Mouse (Mus musculus) forelimb bud, embryonic 11.5 days (tissue): ENCODE results near the gene Ahcyl2.
"Not testable (repeated sequence)": the region's sequence is repeated elsewhere in the genome, so short reads cannot be mapped to it uniquely, and the experiment has no call there.

Source experiments
- DNase-seq: peaks from one replicate; pipeline ENCODE4 v3.0.0-alpha.2; 2012; ENCODE audit warnings: low read depth, low spot score

The Ahcyl2 gene

DNA sequence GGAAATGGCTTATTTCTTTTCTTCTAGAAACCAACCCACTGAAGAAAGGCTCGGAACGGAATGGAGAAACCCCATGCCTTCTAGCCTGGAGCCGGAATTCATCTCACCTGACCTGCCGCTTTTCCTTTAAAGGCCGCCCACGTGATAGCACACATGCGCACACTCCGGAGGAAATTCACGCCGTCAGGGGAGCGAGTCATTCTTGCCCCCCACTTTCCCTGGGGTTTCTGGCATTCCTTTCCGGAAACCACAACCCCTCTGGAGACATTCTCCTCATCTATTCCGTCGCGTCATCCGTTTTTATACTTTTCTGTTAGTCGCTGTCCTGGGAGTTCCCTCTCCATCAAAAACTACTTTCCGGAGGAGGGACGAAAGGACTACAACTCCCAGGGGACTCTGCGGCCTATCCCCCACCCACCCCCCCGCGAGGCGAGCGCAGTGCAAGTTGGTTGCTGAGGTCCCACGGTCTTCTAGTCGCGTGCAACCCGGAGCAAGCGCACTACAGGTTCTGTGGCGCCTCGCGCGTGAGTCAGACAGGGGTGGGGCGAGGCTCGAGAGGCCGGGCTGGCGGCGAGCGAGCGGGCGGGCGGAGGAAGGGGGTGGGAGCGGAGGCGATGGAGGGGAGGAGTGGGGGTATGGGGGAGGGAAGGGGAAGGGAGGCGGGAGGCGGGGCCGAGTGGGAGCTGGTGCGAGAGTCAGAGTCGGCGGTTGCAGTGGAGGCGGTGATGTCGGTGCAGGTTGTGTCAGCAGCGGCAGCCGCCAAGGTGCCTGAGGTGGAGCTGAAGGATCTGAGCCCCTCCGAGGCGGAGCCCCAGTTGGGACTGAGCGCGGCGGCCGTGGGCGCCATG, at the start of gene Ahcyl2:
Gene Ahcyl2, plus strand, starts transcription at position 199 of the 848 bp plus-strand sequence.
- DNase-seq: peak; percentile 95

DNA sequence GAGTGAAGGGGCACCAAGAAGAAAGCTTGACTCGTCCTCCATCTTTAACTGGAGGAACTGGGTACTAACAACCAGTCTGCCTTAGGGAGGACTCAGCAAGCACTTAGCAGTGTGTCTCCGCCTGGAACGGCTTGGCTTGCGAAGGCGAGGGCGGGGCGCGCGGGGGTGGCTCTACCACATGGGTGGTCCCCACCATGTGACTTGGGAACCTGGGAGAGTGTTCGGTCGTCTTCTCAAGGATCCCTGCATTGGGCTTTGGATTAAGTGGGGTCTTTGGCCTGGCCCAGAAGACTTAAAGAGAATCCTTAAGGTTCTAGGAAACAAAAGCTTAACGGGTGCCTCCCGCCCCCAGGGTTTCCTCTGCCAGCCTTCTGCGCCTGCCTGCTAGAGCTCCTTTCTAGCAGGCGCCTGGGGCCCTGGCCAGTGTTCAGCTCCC, 48.9 kb upstream of the Ahcyl2 start:
- DNase-seq: peak; percentile 56

DNA sequence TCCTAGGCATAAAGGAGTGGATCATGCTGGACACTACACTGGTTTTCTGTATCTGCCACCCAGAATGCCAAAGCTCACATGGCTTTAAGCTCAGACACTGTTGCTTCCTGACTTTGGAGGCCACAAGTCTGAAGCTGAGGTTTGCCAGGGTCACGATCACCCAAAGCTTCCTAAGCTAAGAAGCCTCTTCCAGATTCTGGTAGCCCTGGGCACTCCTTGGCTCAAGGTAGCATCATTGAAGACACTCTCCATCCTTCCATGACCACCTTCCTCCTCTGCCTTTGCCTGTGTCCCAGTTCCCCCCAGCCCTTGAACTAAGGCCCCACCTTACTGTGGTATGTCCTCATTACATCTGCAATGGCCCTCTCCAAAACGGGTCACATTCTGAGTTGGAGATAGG, 45.9 kb upstream of the Ahcyl2 start:
- no peak for DNase-seq

DNA sequence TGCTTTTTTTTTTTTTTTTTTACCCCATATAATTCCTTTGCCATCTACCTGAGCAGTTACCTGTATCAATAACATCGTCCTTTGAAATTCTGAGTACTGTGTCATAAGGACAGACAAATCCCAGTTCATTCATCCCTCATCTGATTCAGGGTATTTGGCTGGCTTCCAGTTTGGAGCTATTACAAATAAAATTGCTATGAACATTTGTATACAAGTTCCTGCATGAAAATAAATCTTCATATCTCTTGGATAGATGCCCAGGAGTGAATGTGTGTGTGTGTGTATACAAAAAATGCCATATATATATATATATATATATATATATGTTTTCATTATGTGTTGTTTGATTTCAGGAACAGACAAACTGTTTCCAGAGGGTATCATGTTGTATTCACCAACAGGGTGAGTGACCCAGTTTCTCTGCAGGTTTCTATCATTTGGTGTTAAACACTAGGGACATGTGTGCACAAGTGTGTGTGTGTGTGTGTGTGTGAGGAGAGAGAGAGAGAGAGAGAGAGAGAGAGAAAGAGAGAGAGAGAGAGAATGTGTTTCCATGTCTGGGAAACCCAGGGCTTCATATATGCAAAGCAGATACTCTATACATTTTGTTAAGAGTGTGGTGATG, 41.1 kb upstream of the Ahcyl2 start:
- DNase-seq: no peak

DNA sequence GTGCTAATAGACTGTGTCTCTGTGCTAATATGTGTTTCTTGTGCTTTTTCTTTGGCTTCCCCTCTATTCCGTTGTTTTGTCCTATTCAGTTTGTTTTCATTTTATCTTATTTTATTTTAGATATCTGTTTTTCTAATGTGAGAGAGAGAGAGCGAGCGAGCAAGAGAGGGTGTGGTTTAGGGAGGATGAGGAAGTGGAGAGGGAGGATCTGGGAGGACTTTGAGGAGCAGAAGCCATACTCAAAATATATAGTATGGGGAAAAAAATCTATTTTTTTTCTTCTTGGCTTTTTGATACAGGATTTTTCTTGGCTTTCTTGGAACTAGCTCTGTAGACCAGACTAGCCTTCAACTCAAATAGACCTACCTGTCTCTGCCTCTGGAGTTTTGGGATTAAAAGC, 39.8 kb upstream of the Ahcyl2 start:
- DNase-seq: no peak

DNA sequence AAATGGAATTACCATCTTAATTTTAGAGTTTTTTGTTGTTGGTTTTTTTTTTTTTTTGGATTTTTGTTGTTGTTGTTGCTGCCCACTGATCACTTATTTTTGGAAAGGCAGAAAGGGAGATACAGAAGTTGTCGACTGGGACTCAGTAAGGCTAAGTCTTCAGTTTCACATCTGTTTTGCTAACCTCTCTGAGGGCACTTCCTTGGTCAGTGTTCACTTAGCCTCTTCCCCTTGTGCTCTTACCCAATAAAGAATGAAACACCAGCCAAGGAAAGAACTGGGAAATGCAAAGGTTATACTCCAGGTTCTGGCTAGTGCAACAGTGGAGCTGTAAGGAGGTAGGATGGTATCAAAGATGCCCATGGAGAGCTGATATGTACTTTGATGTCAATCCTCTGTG, 38.3 kb upstream of the Ahcyl2 start:
- no peak for DNase-seq

DNA sequence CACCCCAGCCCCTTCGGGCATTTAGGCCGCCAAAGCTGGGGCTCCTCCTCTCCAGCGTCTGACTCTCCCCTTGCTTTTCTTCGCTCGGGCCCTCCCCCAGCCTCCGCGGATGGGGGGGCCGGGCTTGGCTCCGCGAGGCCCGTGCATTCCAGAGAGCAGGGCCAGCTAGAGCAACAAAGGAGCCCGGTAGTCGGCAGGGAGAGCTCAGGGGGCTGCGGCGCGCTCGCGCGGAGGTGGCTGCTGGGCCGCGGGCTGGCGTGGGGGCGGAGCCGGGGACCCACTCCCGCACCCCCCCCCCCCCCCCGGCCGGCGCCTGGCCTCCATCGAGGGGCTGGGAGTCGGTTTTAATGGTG, 32.5 kb upstream of the Ahcyl2 start, which contains the start of gene Smo:
Gene Smo, plus strand, starts transcription at position 168 of the 353 bp plus-strand sequence.
- peak; percentile 93 for DNase-seq

DNA sequence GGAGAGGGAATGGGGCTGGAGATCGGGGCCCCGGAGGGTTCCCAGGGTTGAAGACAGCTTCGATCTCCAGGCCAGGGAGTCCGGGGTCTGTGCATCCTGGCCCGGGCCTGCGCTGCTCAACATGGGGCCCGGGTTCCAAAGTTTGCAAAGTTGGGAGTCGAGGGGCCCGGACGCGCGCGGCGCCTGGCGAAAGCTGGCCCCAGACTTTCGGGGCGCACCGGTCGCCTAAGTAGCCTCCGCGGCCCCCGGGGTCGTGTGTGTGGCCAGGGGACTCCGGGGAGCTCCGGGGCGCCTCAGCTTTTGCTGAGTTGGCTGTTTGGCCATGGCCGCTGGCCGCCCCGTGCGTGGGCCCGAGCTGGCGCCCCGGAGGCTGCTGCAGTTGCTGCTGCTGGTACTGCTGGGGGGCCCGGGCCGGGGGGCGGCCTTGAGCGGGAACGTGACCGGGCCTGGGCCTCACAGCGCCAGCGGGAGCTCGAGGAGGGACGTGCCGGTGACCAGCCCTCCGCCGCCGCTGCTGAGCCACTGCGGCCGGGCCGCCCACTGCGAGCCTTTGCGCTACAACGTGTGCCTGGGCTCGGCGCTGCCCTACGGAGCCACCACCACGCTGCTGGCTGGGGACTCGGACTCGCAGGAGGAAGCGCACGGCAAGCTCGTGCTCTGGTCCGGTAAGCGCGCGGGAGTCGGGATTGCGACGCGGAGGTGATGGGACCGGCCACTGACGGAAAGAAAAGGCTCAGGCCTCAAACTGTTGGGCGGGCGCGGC, 31.9 kb upstream of the Ahcyl2 start:
- DNase-seq: peak; percentile 58

DNA sequence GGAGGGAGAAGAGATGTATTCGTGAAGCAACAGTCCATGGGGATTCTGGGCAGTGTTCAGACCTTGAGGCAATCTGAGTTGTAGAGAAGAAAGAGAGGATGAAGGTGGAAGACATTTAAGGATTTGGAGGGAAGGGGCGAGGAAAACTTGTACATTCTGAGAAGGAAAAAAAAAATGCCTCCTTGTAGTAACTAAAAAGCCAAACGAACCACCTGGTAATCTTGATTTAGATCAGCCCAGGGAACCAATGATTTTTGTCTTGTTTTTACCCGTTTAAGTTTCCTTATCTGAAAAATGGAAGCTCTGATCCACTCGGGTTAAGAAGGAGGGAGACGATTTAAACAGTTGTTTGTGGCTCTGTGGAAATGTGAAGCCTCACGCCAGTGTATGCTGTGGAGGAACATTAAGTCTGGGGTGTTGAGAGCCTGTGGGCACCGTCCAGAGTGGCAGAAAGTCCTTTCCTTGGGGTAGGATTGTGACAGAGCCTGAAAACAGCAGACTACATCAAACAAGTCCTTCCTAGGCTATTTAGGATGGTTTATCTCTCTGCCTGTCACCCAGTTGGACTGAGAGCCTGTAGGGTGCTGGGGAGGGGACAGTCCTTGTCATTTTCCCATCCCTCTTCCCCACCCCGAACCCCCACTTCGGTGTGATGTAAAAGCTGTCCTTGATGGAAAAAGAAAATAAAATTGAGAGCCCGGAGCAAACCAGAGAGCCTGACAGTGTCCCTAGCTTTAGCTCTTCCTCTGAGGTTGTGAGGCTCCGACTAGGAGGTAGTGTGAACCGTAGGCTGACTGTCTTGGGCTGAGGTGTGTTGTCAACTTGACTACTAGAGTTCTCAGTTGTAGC, 31.0 kb upstream of the Ahcyl2 start:
- DNase-seq: no peak

DNA sequence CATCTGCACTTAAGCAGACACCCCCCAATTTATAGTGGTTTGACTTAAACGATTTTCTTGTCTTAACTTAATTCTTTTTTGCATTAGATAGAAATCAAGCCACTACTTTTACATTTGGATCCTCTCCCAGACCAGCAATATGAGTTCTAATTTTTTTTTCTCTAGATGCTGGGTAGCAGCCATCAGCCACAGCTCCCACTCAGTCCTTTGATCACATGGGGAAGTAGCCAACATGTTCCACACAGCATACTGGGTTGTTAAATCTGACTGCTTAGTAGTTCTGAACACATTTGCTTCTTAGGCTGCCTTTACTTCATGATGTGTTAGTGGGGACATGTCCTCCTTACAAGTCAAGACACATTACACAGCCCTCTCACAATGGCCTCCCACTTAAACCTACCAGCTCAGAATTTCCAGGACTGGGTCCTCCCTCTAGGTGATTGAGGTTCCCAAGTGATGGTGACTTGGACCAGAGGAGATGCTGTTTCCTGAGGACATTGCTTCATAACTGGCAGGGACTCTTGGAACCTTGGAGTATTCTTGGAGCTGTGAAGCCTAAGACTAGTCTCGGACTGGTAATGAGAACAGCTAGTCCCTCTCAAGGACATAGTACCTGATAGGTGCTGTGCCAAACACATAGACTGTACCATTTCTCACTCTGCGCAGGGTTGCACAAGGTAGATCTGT, 16.2 kb upstream of the Ahcyl2 start:
- no peak for DNase-seq

DNA sequence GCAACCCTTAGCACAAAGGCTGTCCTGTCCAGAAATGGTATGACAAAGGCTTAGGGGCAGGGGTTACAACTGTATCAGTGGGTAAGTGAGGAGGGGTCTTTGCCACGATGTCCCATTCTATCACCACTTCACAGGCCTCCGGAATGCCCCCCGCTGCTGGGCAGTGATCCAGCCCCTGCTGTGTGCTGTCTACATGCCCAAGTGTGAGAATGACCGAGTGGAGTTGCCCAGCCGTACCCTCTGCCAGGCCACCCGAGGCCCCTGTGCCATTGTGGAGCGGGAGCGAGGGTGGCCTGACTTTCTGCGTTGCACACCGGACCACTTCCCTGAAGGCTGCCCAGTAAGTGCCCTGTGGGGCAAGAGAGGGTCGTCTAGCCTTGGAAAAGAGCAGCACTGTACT, 14.5 kb upstream of the Ahcyl2 start:
- DNase-seq: no peak

DNA sequence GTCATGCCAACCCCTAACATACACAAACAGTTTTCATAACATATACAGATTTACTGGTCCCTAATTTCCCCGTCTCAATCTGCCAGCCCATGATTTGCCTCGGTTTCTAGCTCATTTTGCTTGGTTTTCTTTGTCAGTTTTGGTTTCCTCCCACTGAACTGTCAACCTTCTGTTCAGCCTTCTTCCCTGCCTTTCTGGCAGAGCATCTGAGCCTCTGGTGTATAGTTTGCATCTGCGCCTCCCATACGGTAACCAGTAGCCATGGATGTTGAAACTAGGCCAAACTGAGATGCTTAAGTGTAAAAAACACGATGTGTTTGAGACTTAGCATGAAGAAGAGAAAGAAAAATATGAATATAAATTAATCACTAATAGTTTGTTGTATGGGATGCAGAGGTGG, 11.8 kb upstream of the Ahcyl2 start:
- DNase-seq: no peak

DNA sequence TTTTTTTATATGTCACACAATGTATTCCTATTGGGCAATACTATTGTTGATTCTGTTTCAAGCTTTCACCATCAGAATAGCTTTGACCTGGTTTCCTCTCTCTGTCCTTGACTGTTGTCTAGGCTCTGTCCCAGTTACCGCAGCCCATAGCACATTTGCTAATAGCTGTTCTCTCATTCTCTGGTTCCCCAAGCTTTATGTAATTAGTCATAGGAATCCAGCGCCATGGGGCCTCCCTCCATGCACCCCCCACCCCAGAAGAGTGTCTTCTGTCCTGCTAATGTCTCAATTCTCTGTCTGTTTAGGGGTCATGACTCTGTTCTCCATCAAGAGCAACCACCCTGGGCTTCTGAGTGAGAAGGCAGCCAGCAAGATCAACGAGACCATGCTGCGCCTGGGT, 11.3 kb upstream of the Ahcyl2 start:
- DNase-seq: no peak

DNA sequence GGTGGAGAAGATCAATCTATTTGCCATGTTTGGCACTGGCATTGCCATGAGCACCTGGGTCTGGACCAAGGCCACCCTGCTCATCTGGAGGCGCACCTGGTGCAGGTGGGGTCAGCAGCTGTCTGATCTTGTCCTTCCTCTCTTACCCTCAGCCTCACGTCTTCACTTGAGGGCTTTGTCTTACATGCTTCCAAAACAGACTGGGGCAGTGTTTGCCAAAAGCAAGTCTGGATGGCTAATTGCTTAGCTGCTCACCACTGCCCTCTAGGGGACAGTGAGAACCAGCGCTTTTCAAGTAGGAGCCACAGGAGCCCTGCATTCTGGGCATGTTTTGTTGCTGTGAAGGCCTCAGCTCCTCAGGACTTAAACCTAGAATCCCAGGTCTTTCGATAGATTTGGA, 9.4 kb upstream of the Ahcyl2 start:
- DNase-seq: peak; percentile 85

DNA sequence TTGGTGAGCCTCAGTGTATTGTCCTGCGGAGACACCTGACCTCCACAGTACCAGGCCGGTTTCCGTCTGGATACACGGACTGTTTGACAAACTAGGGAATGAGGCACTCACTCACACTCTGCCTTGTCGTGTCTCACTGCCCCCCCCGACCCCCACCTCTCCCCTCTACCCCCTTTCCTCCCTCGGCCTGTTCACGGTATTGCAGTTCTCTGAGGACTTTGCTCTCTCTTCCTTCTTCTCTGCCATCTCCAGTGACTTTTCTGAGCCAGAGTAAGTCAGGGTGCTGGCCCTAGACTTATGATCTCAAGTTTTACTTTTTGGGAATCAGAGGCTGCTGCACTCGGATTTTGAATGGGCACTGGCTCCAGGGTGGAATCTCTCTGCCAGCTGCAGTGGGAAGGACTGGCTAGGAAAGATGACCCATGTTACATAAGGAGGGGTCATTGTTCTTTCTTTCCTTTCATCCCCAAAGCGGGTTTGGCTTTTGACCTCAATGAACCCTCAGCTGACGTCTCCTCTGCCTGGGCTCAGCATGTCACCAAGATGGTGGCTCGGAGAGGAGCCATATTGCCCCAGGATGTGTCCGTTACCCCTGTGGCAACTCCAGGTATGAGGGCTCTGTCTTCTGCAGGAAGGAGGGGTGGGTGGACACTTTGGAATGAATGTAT, 8.7 kb upstream of the Ahcyl2 start:
- no peak for DNase-seq

DNA sequence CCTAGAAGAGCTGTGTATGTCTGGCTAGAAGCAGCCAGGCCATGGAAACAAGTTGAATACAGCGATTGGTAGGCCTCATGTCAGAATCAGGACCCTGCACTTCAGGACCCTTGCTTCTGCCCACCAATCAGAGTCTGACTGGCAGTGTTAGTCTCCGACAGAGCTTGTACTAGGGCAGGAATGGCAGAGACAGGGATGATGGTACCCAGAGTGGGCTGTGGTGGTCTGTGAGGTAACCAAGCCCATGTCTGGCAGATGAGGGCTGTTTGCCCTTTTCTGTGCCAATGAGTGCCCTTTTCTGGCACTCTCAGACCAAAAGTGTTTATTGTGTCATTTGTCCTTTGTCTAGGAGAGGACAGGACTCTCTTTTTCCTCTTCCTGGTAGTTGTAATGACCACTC, 7.4 kb upstream of the Ahcyl2 start:
- DNase-seq: not testable (repeated sequence)

DNA sequence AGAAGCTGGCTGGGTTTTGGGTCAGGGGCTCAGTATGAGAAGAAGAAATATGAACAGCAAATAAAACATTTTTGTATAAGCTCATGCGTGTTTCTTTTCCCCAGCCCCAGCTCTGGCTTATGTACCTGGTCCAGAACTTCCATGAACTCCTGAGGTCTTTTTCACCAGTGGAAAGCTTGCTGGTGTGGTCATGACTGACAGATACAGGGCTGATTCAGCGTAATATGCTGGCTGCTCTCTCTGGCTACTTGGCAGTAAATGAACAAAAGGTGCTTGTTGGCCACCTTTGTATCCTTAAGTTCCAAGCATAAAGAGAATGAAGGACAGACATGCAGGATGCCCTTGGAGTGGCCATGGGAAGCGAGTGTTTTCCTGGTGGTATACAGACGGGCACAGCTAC, 6.5 kb upstream of the Ahcyl2 start:
- no peak for DNase-seq

DNA sequence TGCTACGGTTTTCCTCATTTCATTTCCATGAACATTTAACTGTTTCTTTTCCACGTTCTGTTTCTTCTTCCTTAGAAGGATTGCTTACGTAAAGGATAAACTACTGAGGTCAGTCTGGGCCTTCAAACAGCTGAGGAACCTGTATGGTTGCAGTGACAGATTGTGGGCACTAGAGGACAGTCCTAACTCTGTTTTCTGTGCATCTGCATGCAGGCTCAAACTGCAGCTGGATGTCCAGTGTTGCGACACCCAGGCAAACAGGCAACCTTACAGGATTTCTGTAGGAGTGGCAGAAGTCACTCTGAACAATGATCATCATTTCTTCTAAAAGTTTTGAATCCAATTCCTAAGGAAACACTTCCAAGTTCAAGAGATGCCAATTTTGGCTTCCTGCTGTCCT, 5.3 kb upstream of the Ahcyl2 start:
- DNase-seq: peak; percentile 35

DNA sequence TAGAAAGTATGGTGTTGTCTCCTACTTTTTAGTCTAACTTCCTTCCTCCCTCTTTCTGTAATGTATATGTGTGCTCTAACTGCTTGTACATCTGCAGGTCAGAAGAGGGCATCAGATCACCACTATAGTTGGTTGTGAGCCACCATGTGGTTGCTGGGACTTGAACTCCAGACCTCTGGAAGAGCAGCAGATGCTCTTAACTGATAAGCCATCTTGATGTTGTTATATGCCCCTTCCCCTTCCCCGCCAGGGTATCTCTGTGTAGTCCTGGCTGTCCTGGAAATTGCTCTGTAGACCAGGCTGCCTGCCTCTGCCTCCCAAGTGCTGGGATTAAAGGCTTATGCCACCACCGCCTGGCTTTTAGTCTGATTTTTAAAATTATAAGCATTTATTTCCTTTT, 937 bp upstream of the Ahcyl2 start:
- no peak for DNase-seq

DNA sequence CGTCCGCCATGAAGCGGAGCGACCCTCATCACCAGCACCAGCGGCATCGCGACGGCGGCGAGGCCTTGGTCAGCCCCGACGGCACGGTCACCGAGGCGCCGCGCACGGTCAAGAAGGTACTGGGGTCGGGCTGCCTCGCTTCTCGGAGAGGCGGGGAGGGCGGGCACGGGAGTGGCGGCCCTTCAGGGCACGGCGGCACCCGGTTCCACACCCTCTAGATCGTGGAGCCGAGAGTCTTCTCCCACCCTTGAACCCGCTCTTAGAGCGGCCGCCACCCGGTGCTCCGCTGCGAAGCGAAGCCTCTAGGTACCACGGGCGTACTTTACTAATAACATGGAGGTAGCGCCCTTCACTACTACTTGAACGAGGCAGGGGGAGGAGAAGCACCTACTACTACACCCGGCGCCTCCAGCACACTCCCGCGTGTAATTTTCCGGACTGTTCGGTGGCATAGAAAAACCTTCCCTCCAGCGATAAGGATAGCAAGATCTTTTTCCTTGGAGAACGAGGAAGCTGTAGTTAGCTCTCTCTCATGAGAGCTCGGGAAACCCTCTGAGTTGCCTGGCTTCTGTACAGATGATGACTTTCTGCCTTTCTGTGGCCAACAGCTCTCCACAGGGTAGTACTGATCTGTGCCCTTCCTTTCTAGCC, 1.1 kb downstream of the Ahcyl2 start:
- peak; percentile 25 for DNase-seq
